Mouse (Mus musculus): Measurements from ENCODE around the gene Camk1d. TPM values are rescaled to one million over a fixed set of nuclear protein-coding genes. Genes with fewer than 3 reads are reported as not detected.

Camk1d gene
- total RNA-seq, 1 experiment, result 12.5 TPM

GRCm38 (mm10) chr2:5614896-5615295 lies 99.4 kb downstream of the Camk1d start:
- Histone ChIP-seq H3K36me3 (ENCODE audit: control insufficient read depth, insufficient read depth, low read length, poor library complexity, severe bottlenecking) (peaks cover 2% of the 10 kb centered on the region; the same call in 1 of the 2 replicates), H3K4me1 (ENCODE audit: control insufficient read depth in 2 of 2, insufficient read depth in 2 of 2, low read length in 2 of 2, poor library complexity in 1 of 2) (peaks cover 2 to 27% of the 10 kb centered on the region in 2 experiments; a peak in 3 of 4 replicates), H3K9me3 (ENCODE audit: control insufficient read depth, insufficient read depth, low read depth, low read length) (no peaks in the 10 kb centered on the region), H3K27ac (ENCODE audit: insufficient read depth, low read depth, low read length, poor library complexity, severe bottlenecking) (no peak overlapping the region), H3K9ac (ENCODE audit: insufficient read depth, low read depth, low read length, poor library complexity, severe bottlenecking) (no peak overlapping the region), H3K4me3 (ENCODE audit: insufficient read depth in 1 of 2, low read depth in 1 of 2, low read length in 2 of 2, poor library complexity in 1 of 2, severe bottlenecking in 1 of 2) (no peak overlapping the region)
- TF ChIP-seq MAFK (IDR thresholded peaks at IDR 0.05; ENCODE audit: insufficient read depth, low read depth, low read length), result peak; percentile 78
- TF ChIP-seq CHD2 (IDR thresholded peaks at IDR 0.05; ENCODE audit: low read depth, low read length), result no peak
- in situ Hi-C loops (cut with MboI; ENCODE audit: low sequenced_read_pairs in 2 of 2, unreplicated experiment in 2 of 2), result no loop called here
- no peak for DNase-seq (ENCODE audit: low read depth, low spot score)

DNA sequence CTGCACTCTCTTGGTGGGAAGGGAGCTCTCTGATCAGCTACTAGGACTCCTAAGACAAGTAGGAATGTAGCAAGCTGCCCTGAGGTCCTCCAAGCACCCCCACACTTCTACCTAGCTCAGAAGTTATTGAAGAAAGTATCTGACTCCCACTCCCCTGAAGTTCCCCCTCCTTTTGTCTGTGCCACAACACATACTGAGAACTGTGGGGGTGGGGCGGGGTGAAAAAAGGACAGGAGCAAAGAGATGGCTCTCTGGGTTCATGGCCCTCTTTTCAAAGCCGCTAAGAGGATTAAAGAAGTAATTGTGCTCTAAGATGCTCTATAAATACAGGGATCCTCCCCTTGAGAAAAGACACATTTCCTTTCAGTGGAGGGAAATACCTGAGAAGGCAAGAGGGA lies 100.0 kb downstream of the Camk1d start:
- Histone ChIP-seq H3K27ac (ENCODE audit: insufficient read depth, low read depth, low read length, poor library complexity, severe bottlenecking) (no peak overlapping the region), H3K9me3 (ENCODE audit: control insufficient read depth, insufficient read depth, low read depth, low read length) (no peaks in the 10 kb centered on the region), H3K36me3 (ENCODE audit: control insufficient read depth, insufficient read depth, low read length, poor library complexity, severe bottlenecking) (peaks cover 2% of the 10 kb centered on the region; the same call in 1 of the 2 replicates), H3K4me1 (ENCODE audit: control insufficient read depth in 2 of 2, insufficient read depth in 2 of 2, low read length in 2 of 2, poor library complexity in 1 of 2) (peaks cover 2 to 27% of the 10 kb centered on the region in 2 experiments; a peak in 3 of 4 replicates), H3K4me3 (ENCODE audit: insufficient read depth in 1 of 2, low read depth in 1 of 2, low read length in 2 of 2, poor library complexity in 1 of 2, severe bottlenecking in 1 of 2) (0 out of 4 replicates have a peak overlapping the region, but pooled peaks of 1 of the 2 experiments have one; percentile 7), H3K9ac (ENCODE audit: insufficient read depth, low read depth, low read length, poor library complexity, severe bottlenecking) (no peak overlapping the region)
- no peak for DNase-seq (ENCODE audit: low read depth, low spot score)
- no peak for TF ChIP-seq CHD2 (IDR thresholded peaks at IDR 0.05; ENCODE audit: low read depth, low read length)
- TF ChIP-seq MAFK (IDR thresholded peaks at IDR 0.05; ENCODE audit: insufficient read depth, low read depth, low read length), result no peak
- TF ChIP-seq ZC3H11A (IDR thresholded peaks at IDR 0.05; ENCODE audit: borderline replicate concordance, low read depth, low read length), result no peak
- no peak for TF ChIP-seq HCFC1 (IDR thresholded peaks at IDR 0.05; ENCODE audit: borderline replicate concordance, insufficient read depth, low read length)
- TF ChIP-seq ZNF384 (IDR thresholded peaks at IDR 0.05; ENCODE audit: low read depth, low read length), result no peak
- in situ Hi-C loops (cut with MboI; ENCODE audit: low sequenced_read_pairs in 2 of 2, unreplicated experiment in 2 of 2), result no loop called here

DNA sequence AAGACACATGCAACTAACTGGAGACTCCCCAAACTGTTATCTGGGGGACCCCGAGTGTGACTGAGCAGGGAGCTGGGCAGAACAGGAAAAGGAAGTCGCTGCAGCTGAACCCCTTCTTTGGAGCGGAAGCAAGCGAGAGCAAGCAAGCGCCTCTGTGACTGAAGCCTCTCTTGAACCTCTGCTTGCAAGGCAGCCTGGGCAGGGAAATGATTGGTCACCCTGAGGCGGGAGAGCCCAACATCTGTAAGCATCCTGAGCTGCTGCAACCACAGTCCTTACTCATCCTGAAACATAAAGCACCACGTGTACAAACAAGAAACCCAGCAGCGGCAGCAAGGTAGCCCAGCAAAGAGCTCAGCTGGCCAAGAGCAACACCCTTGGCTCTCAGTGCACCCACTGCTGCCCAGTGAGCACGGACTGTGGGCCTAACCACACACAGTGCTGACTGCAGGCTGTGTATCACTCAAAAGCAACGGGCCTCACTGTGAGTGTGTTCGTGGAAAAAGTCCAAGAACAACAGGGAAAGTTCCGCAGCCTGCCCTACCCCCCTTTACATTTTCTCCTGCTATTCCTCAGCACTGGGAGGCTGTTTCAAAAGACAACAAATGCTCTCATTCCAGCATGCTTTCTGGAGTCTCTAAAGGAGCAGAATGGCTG lies 100.5 kb downstream of the Camk1d start:
- peaks cover 2 to 23% of the 10 kb centered on the region in 2 experiments; a peak in 3 of 4 replicates for H3K4me1 ChIP-seq (ENCODE audit: control insufficient read depth in 2 of 2, insufficient read depth in 2 of 2, low read length in 2 of 2, poor library complexity in 1 of 2)
- TF ChIP-seq ZC3H11A (IDR thresholded peaks at IDR 0.05; ENCODE audit: borderline replicate concordance, low read depth, low read length) (no peak), HCFC1 (IDR thresholded peaks at IDR 0.05; ENCODE audit: borderline replicate concordance, insufficient read depth, low read length) (no peak), MAFK (IDR thresholded peaks at IDR 0.05; ENCODE audit: insufficient read depth, low read depth, low read length) (no peak), ZNF384 (IDR thresholded peaks at IDR 0.05; ENCODE audit: low read depth, low read length) (no peak), CHD2 (IDR thresholded peaks at IDR 0.05; ENCODE audit: low read depth, low read length) (no peak)
- 0 out of 2 replicates have a peak overlapping the region, but pooled peaks have one; percentile 18 for H3K9ac ChIP-seq (ENCODE audit: insufficient read depth, low read depth, low read length, poor library complexity, severe bottlenecking)
- DNase-seq (ENCODE audit: low read depth, low spot score), result no peak
- H3K27ac ChIP-seq (ENCODE audit: insufficient read depth, low read depth, low read length, poor library complexity, severe bottlenecking), result no peak overlapping the region
- H3K9me3 ChIP-seq (ENCODE audit: control insufficient read depth, insufficient read depth, low read depth, low read length), result no peaks in the 10 kb centered on the region
- in situ Hi-C loops (cut with MboI; ENCODE audit: low sequenced_read_pairs in 2 of 2, unreplicated experiment in 2 of 2), result no loop called here
- H3K36me3 ChIP-seq (ENCODE audit: control insufficient read depth, insufficient read depth, low read length, poor library complexity, severe bottlenecking), result peaks cover 2% of the 10 kb centered on the region; the same call in 1 of the 2 replicates
- H3K4me3 ChIP-seq (ENCODE audit: insufficient read depth in 1 of 2, low read depth in 1 of 2, low read length in 2 of 2, poor library complexity in 1 of 2, severe bottlenecking in 1 of 2), result peak overlapping the region in 1 of 2 experiments; percentile 7; a peak in 1 of 4 replicates

- Histone ChIP-seq H3K27ac (ENCODE audit: insufficient read depth, low read depth, low read length, poor library complexity, severe bottlenecking) (no peak overlapping the region), H3K4me1 (ENCODE audit: control insufficient read depth in 2 of 2, insufficient read depth in 2 of 2, low read length in 2 of 2, poor library complexity in 1 of 2) (peaks cover 2 to 20% of the 10 kb centered on the region in 2 experiments; a peak in 3 of 4 replicates), H3K9ac (ENCODE audit: insufficient read depth, low read depth, low read length, poor library complexity, severe bottlenecking) (no peak overlapping the region), H3K36me3 (ENCODE audit: control insufficient read depth, insufficient read depth, low read length, poor library complexity, severe bottlenecking) (no peaks in the 10 kb centered on the region), H3K9me3 (ENCODE audit: control insufficient read depth, insufficient read depth, low read depth, low read length) (no peaks in the 10 kb centered on the region), H3K4me3 (ENCODE audit: insufficient read depth in 1 of 2, low read depth in 1 of 2, low read length in 2 of 2, poor library complexity in 1 of 2, severe bottlenecking in 1 of 2) (no peak overlapping the region)
- in situ Hi-C loops (cut with MboI; ENCODE audit: low sequenced_read_pairs in 2 of 2, unreplicated experiment in 2 of 2), result no loop called here
- TF ChIP-seq ZNF384 (IDR thresholded peaks at IDR 0.05; ENCODE audit: low read depth, low read length) (no peak), ZC3H11A (IDR thresholded peaks at IDR 0.05; ENCODE audit: borderline replicate concordance, low read depth, low read length) (no peak), CHD2 (IDR thresholded peaks at IDR 0.05; ENCODE audit: low read depth, low read length) (no peak)
- no peak for DNase-seq (ENCODE audit: low read depth, low spot score)
These were observed 102.7 kb downstream of the Camk1d start for GRCm38 (mm10) chr2:5611601-5612000.
